Mouse (Mus musculus) heart, embryonic 14.5 days (tissue): ENCODE results near the gene Olfr686. TPM values are rescaled to one million over a fixed set of nuclear protein-coding genes. Genes with fewer than 3 reads are reported as not detected.

ENCODE experiments used
- ATAC-seq: fragments of 200-750 bp; cut with Nextera tagmentation; 2 replicates; pipeline ENCODE4 v1.8.0; 2017; ENCODE audit warnings: low read depth, moderate TSS enrichment; ENCODE audit not compliant: insufficient number of reproducible peaks, insufficient read depth, low FRiP score
- H3K27ac ChIP-seq, 2 experiments: fragments of 200-500 bp in 1 of 2; fragments of 300-500 bp in 1 of 2; sonication (generic) in 1 of 2; replicated peaks in 1 of 2; 2 replicates each; pipeline ENCODE4 v1.5.1; 2012 to 2014; ENCODE audit warnings: low read depth in 2 of 2, low read length in 2 of 2, control low read depth in 1 of 2, mild to moderate bottlenecking in 1 of 2, mixed read lengths in 1 of 2; ENCODE audit not compliant: control insufficient read depth in 1 of 2, insufficient read depth in 1 of 2
- H3K27me3 ChIP-seq: fragments of 300-500 bp; sonication (generic); 2 replicates; pipeline ENCODE4 v1.6.1; 2014; ENCODE audit warnings: mild to moderate bottlenecking, low read length, control low read depth; ENCODE audit not compliant: control insufficient read depth, insufficient read depth
- H3K36me3 ChIP-seq: fragments of 300-500 bp; sonication (generic); 2 replicates; pipeline ENCODE4 v1.6.1; 2014; ENCODE audit warnings: mild to moderate bottlenecking, control low read depth, low read length, mixed read lengths; ENCODE audit not compliant: control insufficient read depth, insufficient read depth
- H3K4me1 ChIP-seq, 2 experiments: fragments of 200-500 bp in 1 of 2; fragments of 300-500 bp in 1 of 2; sonication (generic) in 1 of 2; 2 replicates each; pipeline ENCODE4 v1.6.1; 2012 to 2014; ENCODE audit warnings: low read length in 2 of 2, control low read depth in 1 of 2, mixed read lengths in 1 of 2; ENCODE audit not compliant: control insufficient read depth in 2 of 2, insufficient read depth in 2 of 2
- H3K4me2 ChIP-seq: fragments of 300-500 bp; sonication (generic); 2 replicates; pipeline ENCODE4 v1.6.1; 2014; ENCODE audit warnings: mild to moderate bottlenecking, low read length
- H3K4me3 ChIP-seq, 2 experiments: fragments of 200-500 bp in 1 of 2; fragments of 300-500 bp in 1 of 2; sonication (generic) in 1 of 2; 2 replicates each; pipeline ENCODE4 v1.5.1; 2012 to 2014; ENCODE audit warnings: low read length in 2 of 2, mild to moderate bottlenecking in 2 of 2, control low read depth in 1 of 2, low read depth in 1 of 2, moderate library complexity in 1 of 2; ENCODE audit not compliant: control insufficient read depth in 1 of 2, insufficient read depth in 1 of 2
- H3K9ac ChIP-seq: fragments of 300-500 bp; sonication (generic); 2 replicates; pipeline ENCODE4 v1.6.1; 2014; ENCODE audit warnings: mild to moderate bottlenecking, low read length
- H3K9me3 ChIP-seq: fragments of 300-500 bp; sonication (generic); 2 replicates; pipeline ENCODE4 v1.6.1; 2016; ENCODE audit warnings: low read length, control low read depth; ENCODE audit not compliant: control insufficient read depth
- WGBS: fragments of 180-500 bp; shearing (Covaris S2); extraction: QIAGEN DNeasy Blood & Tissue Kit; methylation state at CpG from one replicate; pipeline ENCODE4 v1.1.7; 2014; 5-methylcytosine and 5-hydroxymethylcytosine counted together
- polyA plus RNA-seq: library from polyadenylated mRNA; unstranded; fragments of >200 nt; fragmentation: Nextera tagmentation; extraction: Ambion mirVana; gene quantifications from 2 replicates; pipeline ENCODE4 v1.2.1, GENCODE M21; 2014

Gene Olfr686
- polyA plus RNA-seq, 1 experiment from 2014 or later, result not detected

DNA sequence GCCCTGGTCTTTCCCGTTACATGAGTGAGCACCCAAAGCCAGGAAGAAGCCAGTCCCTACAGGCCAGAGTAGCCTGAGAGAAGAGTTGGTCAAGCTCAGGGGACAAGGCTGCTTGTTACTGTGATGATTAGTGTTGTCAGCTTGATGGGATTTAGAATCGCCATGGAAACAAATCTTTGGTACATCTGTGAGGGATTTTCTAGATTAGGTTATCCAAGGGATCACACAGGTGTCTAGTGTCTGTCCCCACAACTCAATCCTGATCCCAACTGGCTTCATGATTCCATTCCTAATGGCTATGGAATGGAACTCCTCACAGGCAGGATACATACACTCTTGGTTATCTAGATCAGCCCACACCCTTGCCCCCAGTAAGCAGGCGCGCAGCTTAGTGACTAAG is 11.0 kb upstream of the Olfr686 start:
- H3K4me1 ChIP-seq, result no peaks in the 10 kb centered on the region
- no peak for ATAC-seq
- no peak overlapping the region for H3K9ac ChIP-seq
- no peak overlapping the region for H3K27ac ChIP-seq
- H3K36me3 ChIP-seq, result no peaks in the 10 kb centered on the region
- 55% methylated on average over 4 of the region's 4 CpGs for WGBS
- no peaks in the 10 kb centered on the region for H3K9me3 ChIP-seq
- H3K4me3 ChIP-seq, result no peak overlapping the region
- H3K4me2 ChIP-seq, result no peak overlapping the region
- no peaks in the 10 kb centered on the region for H3K27me3 ChIP-seq

DNA sequence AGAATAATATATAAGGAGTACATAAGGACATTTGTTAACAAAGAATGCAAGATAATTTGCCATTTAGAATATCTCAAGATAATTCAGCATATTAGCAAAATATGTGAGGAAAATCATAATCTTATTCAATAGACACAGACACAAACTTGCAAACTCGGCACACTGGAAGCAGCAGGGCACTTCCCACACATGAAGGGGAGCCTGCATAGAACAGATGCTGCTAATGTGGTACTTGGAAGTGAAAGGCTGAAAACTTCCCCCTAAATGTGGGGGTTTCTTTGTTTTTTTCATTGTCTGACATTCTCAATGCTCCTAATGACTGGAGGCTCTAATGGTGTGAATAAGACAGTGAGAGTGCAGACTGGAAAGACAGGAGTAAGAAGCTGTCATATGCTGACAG is 7.5 kb upstream of the Olfr686 start:
- H3K4me2 ChIP-seq, result no peak overlapping the region
- no peak for ATAC-seq

DNA sequence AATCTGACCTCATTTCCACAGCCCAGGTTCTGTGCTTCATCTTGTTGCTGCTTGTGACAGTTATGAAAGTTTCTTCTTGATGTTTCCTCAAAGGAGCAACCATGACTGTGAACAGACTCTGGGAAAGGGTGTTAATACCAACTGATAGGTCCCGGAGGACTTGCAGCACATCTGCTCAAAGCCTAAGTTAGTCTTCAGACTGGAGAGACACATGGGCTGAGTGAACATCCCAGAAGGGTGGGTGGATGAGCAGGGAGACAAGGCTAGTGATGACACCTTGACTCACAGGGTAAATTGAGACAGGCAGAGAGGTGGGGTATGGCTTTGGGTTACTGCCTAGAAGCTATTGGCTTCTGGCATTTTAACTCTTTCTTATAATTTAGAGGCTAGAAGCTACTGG is 21.4 kb downstream of the Olfr686 start, which contains the start of gene Olfr685:
TSS of gene Olfr685 (minus strand) at position 101 of the 400 bp plus-strand sequence.
- no peak for ATAC-seq
- WGBS, result 69% methylated on average over 1 of the region's 1 CpGs
- Histone ChIP-seq H3K9me3 (no peaks in the 10 kb centered on the region), H3K4me2 (no peak within 1 kb of the TSS), H3K9ac (no peak within 1 kb of the TSS), H3K27me3 (no peaks in the 10 kb centered on the region), H3K27ac (no peak within 1 kb of the TSS), H3K4me1 (no peaks in the 10 kb centered on the region), H3K36me3 (no peaks in the 10 kb centered on the region), H3K4me3 (no peak within 1 kb of the TSS)

More for the DNA sequence above, 7.5 kb upstream of the Olfr686 start:
- H3K9me3 ChIP-seq, result no peaks in the 10 kb centered on the region
- no peak overlapping the region for H3K27ac ChIP-seq
- WGBS, result 42% methylated on average over 1 of the region's 1 CpGs
- H3K36me3 ChIP-seq, result no peaks in the 10 kb centered on the region
- no peaks in the 10 kb centered on the region for H3K4me1 ChIP-seq
- no peaks in the 10 kb centered on the region for H3K27me3 ChIP-seq
- no peak overlapping the region for H3K9ac ChIP-seq
- no peak overlapping the region for H3K4me3 ChIP-seq

DNA sequence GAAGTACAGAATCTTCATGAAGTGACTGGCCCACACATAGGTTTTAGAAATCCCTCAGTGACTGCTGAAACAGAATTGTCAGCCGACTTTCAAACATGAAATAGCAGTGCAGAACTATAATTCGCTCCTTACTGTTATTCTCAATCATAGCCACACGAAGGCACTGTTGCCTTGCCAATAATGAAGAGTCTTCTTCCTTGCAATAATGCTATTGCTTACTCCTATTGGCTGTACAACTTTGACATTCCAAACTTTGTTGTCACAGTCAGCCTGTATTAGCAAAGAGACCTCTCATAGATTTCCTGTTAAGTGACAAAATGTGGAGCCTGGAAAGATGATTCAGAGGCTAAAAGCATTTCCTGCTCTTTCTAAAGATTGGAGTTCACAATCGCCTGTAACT is 36.5 kb downstream of the Olfr686 start:
- Histone ChIP-seq H3K4me3 (no peak overlapping the region), H3K9ac (no peak overlapping the region), H3K27ac (no peak overlapping the region), H3K4me2 (no peak overlapping the region), H3K9me3 (no peaks in the 10 kb centered on the region), H3K36me3 (no peaks in the 10 kb centered on the region), H3K27me3 (no peaks in the 10 kb centered on the region), H3K4me1 (no peaks in the 10 kb centered on the region)
- WGBS, result 36% methylated on average over 4 of the region's 4 CpGs
- ATAC-seq, result no peak

DNA sequence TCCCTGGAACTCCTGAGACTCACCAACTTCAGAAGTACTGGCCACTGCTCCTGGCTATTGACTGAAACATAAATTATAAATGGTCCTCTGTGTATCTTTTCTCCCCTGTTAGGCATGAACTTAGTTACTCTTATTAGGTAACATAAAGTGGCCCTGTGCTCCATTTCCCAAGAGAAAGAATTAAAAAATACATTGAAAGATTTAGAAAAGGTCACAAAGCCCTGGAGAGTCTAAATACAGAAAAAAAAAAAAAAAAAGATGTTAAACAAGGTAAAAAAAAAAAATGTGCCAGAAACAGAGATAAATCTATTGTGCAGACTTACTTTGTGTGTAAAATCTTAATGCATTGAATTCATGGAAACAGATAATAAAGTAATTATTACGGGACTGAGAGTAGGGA is 43.7 kb downstream of the Olfr686 start, which contains the start of gene Olfr684:
TSS of gene Olfr684 (minus strand) at position 101 of the 400 bp plus-strand sequence.
- Histone ChIP-seq H3K4me2 (no peak within 1 kb of the TSS), H3K4me3 (no peak within 1 kb of the TSS), H3K27ac (no peak within 1 kb of the TSS), H3K36me3 (no peaks in the 10 kb centered on the region), H3K9ac (no peak within 1 kb of the TSS), H3K27me3 (no peaks in the 10 kb centered on the region), H3K9me3 (no peaks in the 10 kb centered on the region), H3K4me1 (no peaks in the 10 kb centered on the region)
- ATAC-seq, result no peak
- WGBS, result 42% methylated on average over 1 of the region's 1 CpGs

Other genes with a start within 250 kb of the Olfr686 start
- not detected in 2 replicates for gene Olfr670, start 244.9 kb downstream of the Olfr686 start, polyA plus RNA-seq
- gene Olfr671, start 228.4 kb downstream of the Olfr686 start, polyA plus RNA-seq, result not detected in 2 replicates
- gene Olfr672, start 205.5 kb downstream of the Olfr686 start, polyA plus RNA-seq, result not detected in 2 replicates
- not detected in 2 replicates for gene Olfr675, start 179.0 kb downstream of the Olfr686 start, polyA plus RNA-seq
- not detected in 2 replicates for gene Olfr676, start 174.8 kb downstream of the Olfr686 start, polyA plus RNA-seq
- not detected in 2 replicates for gene Olfr677, start 156.1 kb downstream of the Olfr686 start, polyA plus RNA-seq
- gene Olfr678, start 143.0 kb downstream of the Olfr686 start, polyA plus RNA-seq, result not detected in 2 replicates
- gene Olfr679, start 126.3 kb downstream of the Olfr686 start, polyA plus RNA-seq, result not detected in 2 replicates
- gene Olfr680-ps1, start 114.7 kb downstream of the Olfr686 start, polyA plus RNA-seq, result not detected in 2 replicates
- gene Olfr681, start 90.6 kb downstream of the Olfr686 start, polyA plus RNA-seq, result not detected in 2 replicates
- not detected in 2 replicates for gene Olfr683, start 60.5 kb downstream of the Olfr686 start, polyA plus RNA-seq
- not detected in 2 replicates for gene Olfr684, start 43.8 kb downstream of the Olfr686 start, polyA plus RNA-seq
- not detected in 2 replicates for gene Olfr685, start 21.5 kb downstream of the Olfr686 start, polyA plus RNA-seq
- not detected in 2 replicates for gene Olfr688, start 80.6 kb upstream of the Olfr686 start, polyA plus RNA-seq
- not detected in 2 replicates for gene Olfr689, start 103.7 kb upstream of the Olfr686 start, polyA plus RNA-seq
- gene Olfr690, start 126.6 kb upstream of the Olfr686 start, polyA plus RNA-seq, result not detected in 2 replicates
- not detected in 2 replicates for gene Olfr691, start 134.8 kb upstream of the Olfr686 start, polyA plus RNA-seq
- not detected in 2 replicates for gene Olfr692, start 160.7 kb upstream of the Olfr686 start, polyA plus RNA-seq
- gene Gm5901, start 167.6 kb upstream of the Olfr686 start, polyA plus RNA-seq, result not detected in 2 replicates
- 30.2 and 34.0 TPM in 2 replicates for gene Fam160a2, start 192.6 kb upstream of the Olfr686 start, polyA plus RNA-seq
- not detected in 2 replicates for gene Cnga4, start 197.1 kb upstream of the Olfr686 start, polyA plus RNA-seq
- not detected in 2 replicates for gene Cckbr, start 218.2 kb upstream of the Olfr686 start, polyA plus RNA-seq